Mouse (Mus musculus): ENCODE results near the gene Ccdc180.

- TF ChIP-seq GATA1 (IDR thresholded peaks at IDR 0.05; ENCODE audit: borderline replicate concordance, low read length): no peak
- TF ChIP-seq FLI1 (IDR thresholded peaks at IDR 0.05; ENCODE audit: low read length): no peak
Observed at GRCm38 (mm10) chr4:45861160-45861559, 28.9 kb upstream of the Ccdc180 start.
